Mouse (Mus musculus) macrophage (primary cell): ENCODE data around the gene Ist1. TPM values are rescaled to one million over a fixed set of nuclear protein-coding genes. Genes with fewer than 3 reads are reported as not detected.

Source experiments
- H3K27ac ChIP-seq: fragments of 350-480 bp; formaldehyde crosslinking; 2 replicates; pipeline ENCODE4 v1.9.0; 2021
- H3K36me3 ChIP-seq: fragments of 350-480 bp; formaldehyde crosslinking; 2 replicates; pipeline ENCODE4 v1.9.0; 2021; ENCODE audit errors: inconsistent target
- H3K4me3 ChIP-seq: fragments of 350-480 bp; formaldehyde crosslinking; 2 replicates; pipeline ENCODE4 v1.9.0; 2021; ENCODE audit errors: inconsistent target
- H3K79me2 ChIP-seq: fragments of 350-480 bp; formaldehyde crosslinking; 2 replicates; pipeline ENCODE4 v1.9.0; 2021; ENCODE audit errors: inconsistent target
- WGBS: methylation state at CpG from one replicate; pipeline ENCODE4 v1.1.7; 2026; ENCODE audit warnings: inconsistent platforms; ENCODE audit not compliant: missing documents; 5-methylcytosine and 5-hydroxymethylcytosine counted together
- polyA plus RNA-seq: library from polyadenylated mRNA; stranded (reverse); fragments of 250-400 nt; gene quantifications from 3 replicates; pipeline ENCODE4 v1.2.4, GENCODE M21; 2018; ENCODE audit warnings: inconsistent platforms
- total RNA-seq, 78 experiments: library from RNA; depleted of rRNA; stranded (reverse); fragments of 250-400 nt; gene quantifications; 1 replicate in 9 of 78; 2 replicates in 24 of 78; 3 replicates in 43 of 78; 4 replicates in 2 of 78; pipeline ENCODE4 v1.2.4; 2018; ENCODE audit warnings: inconsistent platforms in 56 of 78

The Ist1 gene
- total RNA-seq (2018; cell fraction: chromatin; rRNA removed) = 100 to 1,000 TPM; 184 to 290 (median 245) TPM
- total RNA-seq (2018; cell fraction: cytosol; rRNA removed) = 100 to 1,000 TPM; 108 to 165 (median 124) TPM
- total RNA-seq (2018; cell fraction: nucleus; rRNA removed) = 100 to 1,000 TPM; 141 to 322 (median 221) TPM
- 79.1 to 112 TPM (median 87.3 TPM) in 3 replicates for polyA plus RNA-seq

DNA sequence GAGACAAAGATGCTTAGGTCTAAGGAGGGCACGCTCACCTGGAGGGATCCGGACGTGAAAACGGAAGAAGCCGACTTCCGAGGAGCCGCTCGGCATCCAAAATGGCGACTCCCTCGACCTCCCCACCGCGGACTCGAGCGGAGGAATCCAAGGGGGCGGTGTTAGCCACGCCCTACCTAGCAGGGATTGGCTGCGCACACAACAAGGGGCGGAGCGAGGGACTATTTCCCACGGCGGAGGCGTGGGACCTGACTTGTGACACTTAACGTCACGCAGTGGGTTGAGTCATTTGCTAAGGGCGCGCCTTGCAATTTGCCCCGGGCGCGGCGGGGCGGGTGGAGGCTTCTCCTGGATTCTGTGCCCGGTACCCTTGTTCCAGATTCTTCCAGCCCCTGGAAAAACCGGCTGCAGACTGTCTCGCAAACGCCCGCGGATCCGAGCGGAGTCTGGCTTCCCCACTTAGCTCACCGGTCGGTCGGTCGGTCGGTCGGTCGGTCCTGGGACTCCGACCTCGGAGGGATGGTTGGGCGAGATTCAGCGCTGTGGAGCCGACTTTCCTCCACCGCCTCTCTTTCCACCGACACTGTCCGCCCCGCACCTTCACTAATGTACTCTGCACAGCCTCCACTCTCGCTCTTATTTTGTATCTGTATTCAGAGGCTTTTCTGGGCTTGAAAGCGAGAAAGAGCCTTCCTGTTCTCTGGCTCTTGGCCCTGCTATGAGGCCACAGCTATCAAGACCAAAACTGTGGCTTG, at the start of gene Ist1:
Gene Ist1, minus strand, starts transcription at position 115 of the 755 bp plus-strand sequence.
- no peaks in the 10 kb centered on the region for H3K36me3 ChIP-seq
- peaks cover 48% of the 10 kb centered on the region for H3K79me2 ChIP-seq
- under 1% methylated on average over 53 of the region's 57 CpGs for WGBS
- H3K4me3 ChIP-seq = peak within 1 kb of the TSS; percentile 55
- peak within 1 kb of the TSS; percentile 52 for H3K27ac ChIP-seq

DNA sequence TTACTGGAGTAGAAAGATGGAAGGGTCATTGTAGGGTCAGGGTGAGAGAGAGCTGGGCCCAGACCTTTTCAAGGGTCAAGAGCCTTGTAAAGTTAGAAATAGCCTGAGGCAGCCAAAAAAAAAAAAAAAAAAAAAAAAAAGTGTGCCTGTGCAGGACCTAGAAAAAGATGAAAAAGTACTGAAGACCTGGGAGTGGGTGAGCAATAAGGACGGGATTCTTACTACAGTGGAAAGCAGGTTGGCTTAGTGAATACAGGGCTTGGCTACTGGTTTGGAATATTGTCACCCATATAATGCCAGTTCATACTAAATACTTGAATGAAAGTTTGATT, 45.0 kb upstream of the Ist1 start:
- no peak overlapping the region for H3K4me3 ChIP-seq
- H3K36me3 ChIP-seq = peaks cover 6% of the 10 kb centered on the region
- WGBS = 100% methylated on average over 1 of the region's 1 CpGs
- H3K79me2 ChIP-seq = peaks cover 44% of the 10 kb centered on the region
- H3K27ac ChIP-seq = no peak overlapping the region

DNA sequence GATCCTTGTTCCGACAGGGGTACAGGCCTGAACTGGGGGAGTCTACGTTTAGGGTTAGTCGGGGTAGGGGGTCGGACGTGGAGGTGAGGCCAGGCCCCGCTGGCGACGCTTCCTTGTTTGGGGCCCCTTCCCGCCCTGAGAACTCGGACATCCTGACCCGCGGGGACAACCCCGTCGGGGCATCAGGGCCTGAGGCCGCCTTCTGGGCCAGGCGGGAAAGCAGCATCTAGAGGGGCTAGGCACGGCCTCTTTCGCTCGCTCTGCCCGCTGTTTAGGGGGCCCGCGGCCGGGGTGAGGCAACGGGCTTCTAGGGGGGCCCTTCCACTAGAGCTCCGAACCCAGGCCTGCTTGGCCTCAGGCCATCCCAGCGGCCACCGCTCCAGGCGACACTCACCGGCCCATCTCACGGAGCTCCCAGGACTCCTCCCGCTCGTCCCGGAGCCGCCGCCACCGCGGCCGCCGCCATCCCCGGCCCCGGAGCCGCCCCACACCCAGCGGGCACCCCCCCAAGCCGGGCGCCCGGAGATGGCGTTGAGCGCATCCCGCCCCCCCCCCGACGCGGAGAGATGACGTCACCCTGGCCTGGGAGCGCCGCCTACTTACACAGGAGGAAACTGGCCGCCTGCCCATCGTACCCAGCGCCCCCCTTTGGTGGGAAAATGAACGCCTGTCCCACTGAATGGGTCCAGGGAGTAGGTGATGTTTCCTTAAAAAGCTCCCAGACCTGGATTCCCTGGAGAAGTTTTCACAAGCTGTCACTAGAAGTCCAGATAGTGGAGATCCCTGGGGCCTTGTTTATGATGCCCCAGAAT, 44.4 kb upstream of the Ist1 start, which contains the start of gene Atxn1l:
Gene Atxn1l, minus strand, starts transcription at position 503 of the 812 bp plus-strand sequence.
- Histone ChIP-seq H3K36me3 (peaks cover 12% of the 10 kb centered on the region), H3K4me3 (peak within 1 kb of the TSS; percentile 86), H3K79me2 (peaks cover 48% of the 10 kb centered on the region), H3K27ac (peak within 1 kb of the TSS; percentile 48)
- under 1% methylated on average over 39 of the region's 59 CpGs for WGBS

DNA sequence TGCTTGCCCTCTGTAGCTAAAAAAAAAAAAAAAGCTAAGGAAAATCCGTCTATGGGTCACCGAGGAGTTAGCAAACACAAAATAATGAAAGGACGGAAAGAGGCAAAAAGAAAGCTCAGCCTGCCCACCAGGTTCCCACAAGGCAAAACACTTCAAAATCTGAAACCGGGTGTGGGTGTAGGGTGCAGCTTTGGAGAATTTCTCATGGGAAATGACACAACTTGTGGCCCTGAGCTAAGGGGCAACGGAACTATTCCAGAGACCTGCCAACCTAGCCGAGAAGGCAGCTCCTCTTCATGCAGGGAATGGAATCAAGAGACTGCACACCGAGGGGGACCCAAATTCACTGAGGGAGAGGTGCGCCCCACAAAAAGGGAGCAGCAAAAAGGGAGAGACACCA, 43.8 kb upstream of the Ist1 start:
- H3K4me3 ChIP-seq = peak overlapping the region; percentile 86
- peak overlapping the region; percentile 48 for H3K27ac ChIP-seq
- 4% methylated on average over 8 of the region's 8 CpGs for WGBS
- H3K79me2 ChIP-seq = peaks cover 55% of the 10 kb centered on the region
- peaks cover 18% of the 10 kb centered on the region for H3K36me3 ChIP-seq

DNA sequence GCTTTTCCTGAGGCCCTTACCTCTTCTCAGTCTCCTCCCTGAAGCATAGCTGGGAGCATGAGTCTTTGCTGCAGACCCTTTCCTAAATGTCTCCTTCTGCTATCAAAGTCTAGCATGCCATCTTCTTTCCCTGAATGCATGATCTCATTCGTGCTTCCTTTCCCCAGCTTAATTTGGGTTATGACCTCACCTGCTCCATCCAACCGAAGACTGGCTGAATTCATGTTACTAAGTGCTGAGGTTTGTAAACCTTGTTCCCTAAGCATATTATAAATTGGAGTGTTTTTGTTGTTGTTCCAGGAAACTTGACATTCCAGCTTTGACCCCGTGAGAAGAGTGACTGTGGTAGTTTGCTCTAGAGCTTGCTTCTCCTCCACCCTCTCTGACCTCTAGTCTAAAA, 41.0 kb upstream of the Ist1 start:
- H3K79me2 ChIP-seq = peaks cover 61% of the 10 kb centered on the region
- no peak overlapping the region for H3K4me3 ChIP-seq
- peaks cover 27% of the 10 kb centered on the region for H3K36me3 ChIP-seq

DNA sequence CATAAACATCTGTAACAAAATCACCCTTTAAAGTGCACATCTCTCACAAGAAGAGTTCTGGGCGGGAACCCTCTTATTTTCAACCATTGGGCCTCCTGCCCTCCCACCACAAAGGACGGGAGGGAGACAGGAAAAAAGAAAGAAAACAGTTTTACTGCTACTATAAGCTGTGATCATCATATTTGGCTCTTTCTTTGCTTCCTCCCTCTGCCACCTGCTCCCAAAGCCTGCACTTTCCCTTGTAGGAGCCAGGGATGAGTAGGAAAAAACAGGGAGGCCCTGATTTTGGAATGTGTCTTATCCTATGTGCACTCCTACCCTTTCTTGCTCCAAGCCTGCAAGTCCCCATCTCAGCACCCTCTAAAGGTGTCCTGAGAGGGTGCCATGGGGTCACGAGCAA, 38.0 kb upstream of the Ist1 start:
- Histone ChIP-seq H3K4me3 (no peak overlapping the region), H3K36me3 (peaks cover 27% of the 10 kb centered on the region), H3K27ac (no peak overlapping the region), H3K79me2 (peaks cover 47% of the 10 kb centered on the region)
- WGBS = 84% methylated on average over 3 of the region's 3 CpGs

More for the DNA sequence above, 41.0 kb upstream of the Ist1 start:
- WGBS = 78% methylated on average over 3 of the region's 3 CpGs
- peak overlapping the region; percentile 32 for H3K27ac ChIP-seq

DNA sequence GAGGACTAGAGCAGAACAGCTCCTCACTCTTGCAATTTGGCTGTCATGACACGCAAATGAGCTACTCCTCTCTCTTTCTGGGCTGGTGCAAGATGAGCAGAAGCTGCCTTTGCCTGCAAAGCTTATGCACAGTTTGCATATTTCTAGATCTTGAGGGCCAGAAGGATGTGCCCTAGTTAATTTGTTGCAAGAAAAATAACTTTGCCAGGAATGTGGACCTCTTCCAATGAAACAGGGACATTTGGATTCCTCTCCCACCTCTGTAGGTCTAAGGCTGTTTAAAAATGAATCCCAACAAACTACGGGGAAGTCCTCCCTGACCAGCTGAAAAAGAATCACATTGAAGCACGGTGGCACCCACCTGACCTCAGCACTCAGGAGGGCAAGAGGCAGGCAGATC, 32.0 kb upstream of the Ist1 start:
- H3K27ac ChIP-seq = no peak overlapping the region
- H3K4me3 ChIP-seq = no peak overlapping the region
- 91% methylated on average over 3 of the region's 3 CpGs for WGBS
- H3K79me2 ChIP-seq = no peaks in the 10 kb centered on the region
- peaks cover 53% of the 10 kb centered on the region for H3K36me3 ChIP-seq

DNA sequence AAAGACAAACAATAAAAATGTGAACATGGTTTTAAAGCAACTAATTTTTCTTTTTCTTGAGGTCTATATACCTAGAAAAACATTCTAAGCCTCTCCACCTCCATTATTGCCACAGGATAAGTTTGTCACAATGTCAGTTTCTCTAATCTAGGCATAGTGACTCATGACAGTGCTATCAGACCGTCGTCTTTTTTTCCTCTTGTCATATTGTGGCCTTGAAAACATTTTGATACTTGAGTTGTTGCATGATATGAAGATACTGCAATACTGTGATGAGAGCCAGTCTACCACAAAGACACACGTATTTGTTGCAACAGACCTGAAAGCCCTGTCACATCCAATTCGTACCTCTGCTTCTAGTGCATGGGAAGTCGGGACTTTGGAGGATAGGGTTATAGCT, 21.9 kb upstream of the Ist1 start:
- no peak overlapping the region for H3K27ac ChIP-seq
- peaks cover 89% of the 10 kb centered on the region for H3K36me3 ChIP-seq
- H3K79me2 ChIP-seq = no peaks in the 10 kb centered on the region
- WGBS = 93% methylated on average over 5 of the region's 5 CpGs
- no peak overlapping the region for H3K4me3 ChIP-seq

DNA sequence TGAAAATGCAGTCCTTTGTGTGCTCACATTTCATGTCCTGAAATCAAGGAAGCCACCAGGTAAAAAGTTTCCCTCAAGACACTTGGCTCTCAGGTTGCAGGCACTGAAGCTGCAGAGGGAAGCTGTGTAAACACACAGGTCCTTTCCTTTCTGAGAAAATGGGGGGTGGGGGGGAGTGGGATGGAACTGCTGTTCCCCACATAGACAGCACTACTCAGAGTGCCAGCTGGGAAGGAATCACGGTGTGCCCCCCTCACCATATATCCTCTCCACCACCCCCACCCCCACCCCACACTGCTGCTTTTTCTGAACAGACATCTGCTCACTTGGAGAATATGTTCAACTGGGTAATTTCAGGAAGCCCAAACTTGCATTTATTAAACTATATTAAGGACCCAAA, 19.5 kb upstream of the Ist1 start:
- WGBS = no CpG with 5 or more reads among the region's 1 CpGs
- H3K36me3 ChIP-seq = peaks cover 89% of the 10 kb centered on the region
- no peak overlapping the region for H3K4me3 ChIP-seq
- H3K79me2 ChIP-seq = no peaks in the 10 kb centered on the region
- H3K27ac ChIP-seq = no peak overlapping the region

DNA sequence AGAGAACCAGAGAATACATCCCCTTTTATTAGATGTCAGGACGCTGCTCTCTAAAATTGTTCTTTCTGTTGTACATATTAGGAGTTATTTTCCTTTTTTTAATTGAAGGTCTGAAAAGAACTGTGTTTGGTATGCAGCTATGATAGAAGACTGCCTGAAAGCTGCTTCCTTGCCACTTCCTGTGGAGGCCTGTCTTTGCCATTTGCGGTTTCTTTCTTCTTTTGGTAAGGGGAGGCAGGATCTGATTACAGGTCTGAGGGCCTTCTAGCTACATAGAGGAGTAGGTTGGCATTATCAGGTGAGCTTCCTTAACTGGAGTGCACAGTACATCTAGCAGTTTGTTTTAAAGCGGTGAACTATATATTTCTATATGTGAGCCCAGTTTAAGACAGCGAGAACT, 14.9 kb upstream of the Ist1 start:
- Histone ChIP-seq H3K4me3 (no peak overlapping the region), H3K36me3 (peaks cover 49% of the 10 kb centered on the region), H3K27ac (no peak overlapping the region), H3K79me2 (no peaks in the 10 kb centered on the region; the same call in 1 of the 2 replicates)
- WGBS = 93% methylated on average over 4 of the region's 4 CpGs

DNA sequence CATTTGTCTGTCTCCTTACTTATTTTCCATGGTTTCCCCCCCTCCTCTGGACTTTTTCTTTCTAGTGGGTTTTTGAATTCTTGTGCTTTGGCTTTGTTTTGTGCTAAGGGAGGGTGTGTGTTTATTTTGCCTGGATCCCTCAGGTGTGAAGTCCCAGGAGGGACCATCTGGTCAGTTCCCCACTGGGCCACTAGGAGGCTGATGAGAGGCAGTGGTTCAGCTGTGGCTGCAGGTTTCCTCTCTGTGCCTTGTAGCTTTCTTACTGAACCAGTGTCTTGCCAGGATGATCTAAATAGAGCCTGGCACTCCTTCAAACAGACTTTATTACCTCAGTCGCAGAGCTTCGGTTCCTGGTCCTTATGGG, 13.8 kb upstream of the Ist1 start:
- Histone ChIP-seq H3K36me3 (peaks cover 40% of the 10 kb centered on the region), H3K27ac (no peak overlapping the region), H3K79me2 (no peaks in the 10 kb centered on the region; the same call in 1 of the 2 replicates), H3K4me3 (no peak overlapping the region)
- WGBS = 11% methylated on average over 2 of the region's 2 CpGs

DNA sequence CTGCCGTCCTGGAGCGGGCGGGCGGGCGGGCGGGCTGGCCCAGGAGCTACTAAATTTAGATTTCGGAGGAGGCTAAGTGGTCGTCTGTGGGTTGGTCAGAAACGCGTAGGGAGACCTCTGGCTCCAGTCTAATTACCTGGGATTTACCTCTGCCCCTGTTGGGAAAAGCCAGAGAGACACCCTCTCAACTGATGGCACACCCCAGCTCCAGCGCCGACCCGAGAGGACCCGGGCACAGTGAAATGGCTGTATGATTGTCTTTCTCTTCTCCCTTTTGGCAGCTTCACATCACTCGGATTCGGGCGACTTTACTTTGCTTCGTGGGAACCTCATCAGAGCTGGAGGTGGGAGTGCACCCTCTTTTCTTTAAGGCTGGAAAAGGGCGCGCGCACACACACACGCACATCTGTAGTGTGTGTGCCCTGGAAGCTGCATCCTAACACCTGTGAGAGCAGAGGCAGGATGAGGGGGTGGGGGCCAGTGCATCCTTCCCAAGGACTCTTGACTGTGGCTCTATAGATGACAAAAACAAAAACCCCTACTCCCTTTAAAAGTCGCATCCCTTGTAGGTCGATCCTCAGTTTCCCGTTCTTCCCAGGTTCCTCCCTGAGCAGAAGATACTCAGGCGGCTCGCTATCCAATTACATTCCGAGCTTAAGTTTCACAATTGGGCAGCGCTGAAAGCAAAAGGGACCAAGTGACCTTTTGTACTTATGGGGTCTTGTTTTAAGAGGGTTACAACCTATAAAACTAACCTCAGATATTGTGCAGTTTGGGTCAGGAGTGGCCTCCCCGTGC, 13.2 kb upstream of the Ist1 start:
- Histone ChIP-seq H3K4me3 (peak overlapping the region; percentile 45), H3K27ac (no peak overlapping the region), H3K36me3 (peaks cover 34% of the 10 kb centered on the region), H3K79me2 (no peaks in the 10 kb centered on the region; the same call in 1 of the 2 replicates)
- WGBS = 13% methylated on average over 30 of the region's 30 CpGs

DNA sequence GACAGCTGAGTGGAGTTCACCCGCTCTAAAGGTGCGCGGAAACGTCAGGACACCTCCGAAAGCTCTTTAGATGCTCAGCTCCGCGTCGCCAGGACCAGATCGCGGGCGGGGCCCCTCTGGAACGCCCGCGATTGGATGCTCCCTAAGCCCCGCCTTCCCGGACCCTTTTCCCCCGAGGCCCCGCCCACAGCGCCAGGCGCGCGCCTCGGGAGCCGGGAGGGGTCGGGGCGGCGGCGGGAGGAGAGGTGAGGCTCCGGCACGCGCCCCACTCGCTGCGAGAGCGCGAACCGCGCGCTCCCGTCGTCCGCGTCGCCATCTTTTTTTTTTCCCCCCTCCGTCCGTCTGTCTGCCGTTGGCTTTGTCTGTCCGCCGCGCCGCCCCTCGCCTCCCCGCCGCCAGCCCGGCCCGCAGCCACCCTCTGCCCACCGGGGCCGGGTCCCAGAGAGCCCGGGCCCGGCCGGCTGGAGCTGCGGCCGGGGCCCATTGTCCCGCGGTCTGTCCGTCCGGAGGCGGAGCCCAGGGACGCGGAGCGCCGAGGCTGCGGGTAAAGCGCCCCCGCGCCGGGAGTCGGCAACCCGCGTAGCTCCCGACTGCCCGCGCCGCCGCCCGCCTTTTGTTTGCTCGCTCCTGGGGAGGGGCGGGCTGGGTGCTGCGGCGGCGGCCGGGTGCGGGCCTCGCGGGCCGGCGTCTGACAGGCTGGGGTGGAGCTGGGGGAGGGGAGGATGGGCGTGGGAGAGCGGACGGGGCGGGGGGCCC, 12.4 kb upstream of the Ist1 start, which contains the start of gene Zfp821:
Gene Zfp821, plus strand, starts transcription at position 227 of the 756 bp plus-strand sequence.
- peaks cover 26% of the 10 kb centered on the region for H3K36me3 ChIP-seq
- peak within 1 kb of the TSS; percentile 95 for H3K27ac ChIP-seq
- no peaks in the 10 kb centered on the region; the same call in 1 of the 2 replicates for H3K79me2 ChIP-seq
- H3K4me3 ChIP-seq = peak within 1 kb of the TSS; percentile 45
- WGBS = 2% methylated on average over 65 of the region's 100 CpGs
